Mouse (Mus musculus) cortical plate, adult 2 months (tissue): Measurements from ENCODE around the gene Cel. TPM values are rescaled to one million over a fixed set of nuclear protein-coding genes. Genes with fewer than 3 reads are reported as not detected.
"Not testable (repeated sequence)": the region's sequence is repeated elsewhere in the genome, so short reads cannot be mapped to it uniquely, and the experiment has no call there.

ENCODE experiments used
- H3K27ac ChIP-seq: fragments of 200-500 bp; 2 replicates; pipeline ENCODE4 v1.5.1; 2012; ENCODE audit warnings: low read length, control low read depth, inconsistent platforms; ENCODE audit not compliant: insufficient read depth
- H3K4me1 ChIP-seq: fragments of 200-500 bp; 2 replicates; pipeline ENCODE4 v1.6.1; 2011; ENCODE audit warnings: low read length; ENCODE audit not compliant: control insufficient read depth, insufficient read depth
- H3K4me3 ChIP-seq: fragments of 200-500 bp; 2 replicates; pipeline ENCODE4 v1.5.1; 2011; ENCODE audit warnings: mild to moderate bottlenecking, low read length, control low read depth; ENCODE audit not compliant: insufficient read depth
- CTCF ChIP-seq: fragments of 200-500 bp; IDR thresholded peaks from 2 replicates; pipeline ENCODE4 v1.5.1; 2011; ENCODE audit warnings: mild to moderate bottlenecking, control low read depth, low read length; ENCODE audit not compliant: insufficient read depth; ENCODE audit errors: extremely low read depth
- POLR2A ChIP-seq: fragments of 200-500 bp; IDR thresholded peaks from 2 replicates; pipeline ENCODE4 v1.6.1; 2011; ENCODE audit warnings: mild to moderate bottlenecking, low read length, control low read depth; ENCODE audit not compliant: insufficient read depth; ENCODE audit errors: extremely low read depth
- polyA plus RNA-seq: library from polyadenylated mRNA; depleted of rRNA; stranded (reverse); fragments of >200 nt; gene quantifications from 2 replicates; pipeline ENCODE4 v1.2.3, GENCODE M21; 2012

Gene Cel
- polyA plus RNA-seq, 1 experiment: 0.06 TPM

DNA sequence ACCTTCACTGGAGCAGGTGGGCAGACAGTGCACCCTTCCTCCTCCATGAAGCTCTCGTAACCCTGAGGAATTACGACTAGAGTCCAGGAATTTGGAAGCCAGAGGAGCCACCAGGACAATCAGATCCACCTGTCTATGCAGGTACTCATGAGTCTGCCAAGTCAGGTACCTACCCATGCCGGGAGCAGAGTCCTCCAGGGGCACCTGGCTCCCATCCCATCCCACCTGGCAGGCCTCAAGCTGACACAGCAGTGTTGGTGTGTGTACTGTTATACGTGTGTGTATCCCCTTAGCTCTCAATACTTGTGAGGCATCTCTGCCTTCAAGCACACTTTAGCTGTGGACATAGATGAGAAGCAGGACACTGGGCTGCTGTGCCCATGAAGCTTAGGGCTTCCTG lies 41.0 kb downstream of the Cel start:
- Histone ChIP-seq H3K4me3 (no peak overlapping the region), H3K4me1 (peaks cover 30% of the 10 kb centered on the region), H3K27ac (peak overlapping the region; percentile 96)
- no peak for TF ChIP-seq POLR2A
- no peak for TF ChIP-seq CTCF

DNA sequence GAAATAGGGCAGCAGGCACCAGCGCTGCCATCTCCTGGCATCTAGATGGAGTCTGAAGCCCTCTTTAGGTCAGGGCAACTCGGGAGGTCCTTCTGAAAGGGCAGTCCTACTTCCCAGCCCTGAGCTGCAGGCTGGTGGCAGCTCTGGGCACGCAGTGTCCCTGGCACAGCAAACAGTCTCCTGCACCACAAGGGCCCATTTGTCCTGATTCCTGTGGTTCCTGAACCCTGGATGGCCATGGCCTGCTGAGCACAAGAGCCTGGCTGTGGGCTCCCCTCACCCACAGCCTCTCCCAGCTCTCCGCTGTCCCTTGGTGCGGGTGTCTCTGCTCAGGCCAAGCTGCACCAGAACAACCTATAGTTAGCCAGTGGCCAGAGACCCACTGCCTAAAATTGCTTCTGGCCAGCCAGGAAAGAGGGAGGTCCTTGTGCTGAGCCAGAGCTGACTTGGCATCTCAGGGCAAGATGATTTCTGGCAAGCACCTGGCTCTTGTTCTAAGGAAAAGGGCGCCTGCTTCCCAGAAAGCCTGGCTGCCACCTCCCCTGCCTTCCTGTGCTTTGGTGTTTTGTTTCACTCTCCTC lies 41.5 kb downstream of the Cel start:
- TF ChIP-seq CTCF (no peak), POLR2A (no peak)
- Histone ChIP-seq H3K27ac (peak overlapping the region; percentile 96), H3K4me3 (no peak overlapping the region), H3K4me1 (peaks cover 32% of the 10 kb centered on the region)

DNA sequence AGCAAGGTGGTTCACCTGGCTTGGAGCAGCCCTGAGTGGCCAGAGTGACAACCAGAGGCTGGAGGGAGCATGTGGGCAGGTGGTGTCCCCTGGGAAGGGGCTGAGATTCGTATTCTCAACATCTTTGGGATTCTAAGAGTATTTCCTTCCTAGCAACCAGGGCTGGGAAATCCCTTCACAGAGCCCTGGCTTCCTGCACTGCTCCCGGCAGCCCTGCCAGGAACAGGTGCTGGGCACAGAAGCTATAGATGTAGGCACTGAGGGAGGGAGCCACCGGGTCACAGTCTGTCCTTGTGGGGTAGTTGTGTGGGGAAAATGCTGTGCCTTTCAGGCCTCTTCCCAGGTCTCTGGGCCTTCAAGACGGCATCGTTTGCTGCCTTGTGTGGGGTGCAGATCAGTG lies 42.6 kb downstream of the Cel start:
- TF ChIP-seq POLR2A (no peak), CTCF (no peak)
- Histone ChIP-seq H3K4me1 (peaks cover 32% of the 10 kb centered on the region), H3K27ac (peak overlapping the region; percentile 77), H3K4me3 (no peak overlapping the region)

DNA sequence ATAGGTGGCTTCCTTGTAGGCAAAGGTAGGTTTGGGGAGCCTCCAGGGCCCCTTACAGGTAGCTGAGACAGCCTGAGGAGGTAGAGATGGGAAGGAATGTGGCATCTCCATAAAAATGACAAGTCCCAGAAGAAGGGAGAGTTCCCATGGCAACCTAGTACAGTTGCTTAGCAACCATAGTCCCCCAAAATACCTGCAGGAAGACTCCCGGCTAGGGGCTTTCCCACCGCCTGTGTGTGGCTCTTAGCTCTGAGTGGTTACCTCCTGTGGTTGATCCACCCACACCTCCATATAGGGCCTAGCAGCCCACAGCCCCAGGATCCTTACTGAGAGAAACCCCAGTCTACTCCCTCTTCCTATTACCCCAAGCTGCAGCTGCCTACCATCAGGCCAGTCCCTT lies 45.0 kb downstream of the Cel start:
- Histone ChIP-seq H3K4me3 (no peak overlapping the region), H3K27ac (peak overlapping the region; percentile 49), H3K4me1 (peaks cover 27% of the 10 kb centered on the region)
- TF ChIP-seq CTCF: no peak
- TF ChIP-seq POLR2A: no peak

DNA sequence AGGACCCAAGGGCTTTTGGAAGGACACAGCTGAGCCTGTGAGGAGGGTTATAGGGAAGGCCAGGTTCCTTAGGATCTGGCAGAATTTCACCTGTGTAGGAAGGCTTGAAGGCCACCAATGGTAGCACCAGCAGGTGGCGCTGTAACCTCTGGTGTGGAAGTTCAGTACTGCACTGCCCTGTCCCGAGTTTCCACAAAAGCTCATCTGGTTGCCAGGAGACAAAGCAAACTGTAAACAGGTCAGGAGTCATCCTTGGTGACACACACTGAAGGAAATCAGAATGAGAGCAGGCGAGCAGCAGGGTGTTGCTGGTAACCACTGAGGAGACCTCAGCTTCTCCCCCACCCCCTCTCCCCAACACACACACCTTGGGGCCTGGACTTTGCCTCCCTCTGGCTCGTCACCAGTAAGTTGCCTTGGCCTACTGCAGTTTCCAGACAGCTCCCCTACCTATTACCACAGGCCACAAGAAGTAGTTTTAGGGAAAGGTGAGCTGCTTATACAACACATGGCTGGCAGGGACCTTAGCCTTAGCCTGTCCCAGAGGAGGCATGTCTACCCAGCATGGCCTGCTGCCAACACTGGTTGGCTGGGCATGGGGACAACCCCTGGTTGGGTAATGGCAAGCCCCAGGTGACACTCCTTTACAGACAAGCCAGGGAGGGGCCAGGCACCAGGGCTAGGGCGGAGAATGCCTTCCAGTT lies 45.8 kb downstream of the Cel start:
- no peak overlapping the region for H3K4me3 ChIP-seq
- H3K27ac ChIP-seq: peak overlapping the region; percentile 49
- TF ChIP-seq POLR2A: no peak
- TF ChIP-seq CTCF: peak; percentile 74
- peaks cover 27% of the 10 kb centered on the region for H3K4me1 ChIP-seq

DNA sequence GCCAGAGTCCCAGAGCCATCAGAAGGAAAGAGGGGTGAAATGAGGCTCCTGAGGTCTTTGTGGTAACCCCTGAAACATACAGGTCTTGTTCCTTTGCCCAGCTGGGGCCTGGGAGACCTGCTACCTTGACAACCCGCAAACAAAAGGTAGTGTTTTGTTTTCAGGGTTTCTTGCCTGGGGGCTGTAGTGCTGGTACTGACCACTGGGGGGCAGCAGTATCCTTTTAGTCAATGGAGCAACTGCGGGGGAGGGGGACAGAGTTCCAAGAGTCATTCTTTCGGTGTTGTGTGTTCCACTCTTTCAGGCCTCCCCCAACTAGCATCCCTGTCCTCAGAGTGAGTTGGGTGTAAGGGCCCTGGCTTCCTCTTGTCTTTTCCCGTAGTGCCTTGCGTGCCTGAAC lies 48.7 kb downstream of the Cel start:
- H3K4me1 ChIP-seq: peaks cover 18% of the 10 kb centered on the region
- H3K4me3 ChIP-seq: peak overlapping the region; percentile 69
- TF ChIP-seq CTCF (peak; percentile 89), POLR2A (no peak)
- no peak overlapping the region for H3K27ac ChIP-seq

DNA sequence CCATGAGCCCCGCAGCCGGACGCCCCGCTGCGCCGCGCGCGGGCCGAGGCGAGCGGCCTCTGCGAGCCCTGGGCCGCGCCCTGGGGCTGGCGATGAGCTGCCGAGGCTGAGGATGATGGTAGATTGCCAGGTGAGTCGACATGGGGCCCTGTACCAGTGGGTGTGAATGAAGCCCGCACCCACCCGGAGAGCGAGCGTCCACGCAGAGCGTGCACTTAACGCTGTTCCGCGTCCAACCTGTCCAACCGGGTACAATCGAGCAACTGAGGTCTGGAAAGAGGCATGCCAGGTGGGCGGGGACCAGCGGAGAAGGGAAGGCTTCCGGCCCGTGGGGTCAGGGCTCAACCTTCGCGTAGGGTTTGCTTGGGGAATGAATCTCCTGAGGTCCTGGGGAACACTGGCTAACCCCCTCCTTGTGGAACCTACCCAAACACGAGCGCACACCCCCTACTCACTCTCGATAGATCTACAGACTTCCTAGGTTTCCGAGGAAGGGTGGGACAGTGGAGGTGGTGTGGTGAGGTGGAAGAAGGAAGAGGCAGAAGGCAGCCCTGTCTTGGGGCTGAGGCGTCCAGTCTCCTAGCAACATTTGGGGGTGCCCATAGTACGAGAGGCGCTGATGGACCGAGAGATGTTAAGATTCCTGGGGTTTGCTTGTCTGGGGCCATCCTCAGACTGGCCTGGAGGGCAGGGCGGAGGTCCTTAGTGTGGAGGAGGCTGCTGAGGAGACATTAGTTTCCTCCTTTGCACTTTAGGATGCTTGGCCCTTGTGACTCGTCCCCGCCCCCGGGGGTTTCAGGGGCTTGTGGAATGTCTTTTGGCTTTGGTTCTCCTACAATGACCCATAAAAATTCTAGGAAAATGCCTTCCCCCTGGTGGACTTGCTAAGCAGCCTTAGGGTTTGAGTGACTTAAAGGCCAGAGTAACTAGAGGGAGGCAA lies 49.5 kb downstream of the Cel start:
- peak overlapping the region; percentile 69 for H3K4me3 ChIP-seq
- H3K4me1 ChIP-seq: peaks cover 15% of the 10 kb centered on the region
- peak overlapping the region; percentile 54; the same call in 1 of the 2 replicates for H3K27ac ChIP-seq
- TF ChIP-seq CTCF (no peak), POLR2A (no peak)

DNA sequence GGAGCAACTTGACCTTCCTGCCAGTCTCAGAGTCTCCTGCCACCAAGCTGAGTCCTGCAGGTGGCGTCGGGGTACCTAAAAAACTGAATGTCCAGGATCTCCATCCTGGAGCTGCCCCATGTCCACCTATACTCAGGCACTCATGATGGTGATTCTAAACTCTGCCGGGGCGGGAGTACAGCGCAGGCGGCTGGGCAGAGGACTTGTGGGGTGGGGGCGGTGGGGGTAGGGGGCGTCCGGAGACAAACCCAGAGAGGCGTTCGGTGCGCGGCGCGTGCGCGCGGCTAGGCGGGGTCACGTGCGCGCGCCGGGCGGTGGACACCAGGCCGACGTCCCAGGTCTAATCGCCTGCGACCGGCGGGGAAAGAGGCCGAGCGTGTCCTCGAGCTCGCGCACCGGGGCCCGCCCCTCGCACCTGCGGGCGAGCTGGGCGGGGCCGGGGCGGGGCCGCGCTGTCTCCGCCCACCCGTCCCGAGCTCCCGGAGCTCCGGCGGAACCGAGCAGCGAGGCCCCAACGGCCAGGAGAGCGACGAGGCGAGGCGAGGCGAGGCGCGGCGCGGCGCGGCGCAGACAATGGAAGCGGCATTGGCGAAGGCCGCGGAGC lies 50.3 kb downstream of the Cel start, which contains the start of gene Ralgds:
Gene Ralgds (plus strand): TSS at position 328 of the 604 bp plus-strand sequence.
- H3K27ac ChIP-seq: peak within 1 kb of the TSS; percentile 54; the same call in 1 of the 2 replicates
- H3K4me1 ChIP-seq: peaks cover 13% of the 10 kb centered on the region
- TF ChIP-seq CTCF (peak; percentile 16; the same call in 1 of the 2 replicates), POLR2A (no peak)
- peak within 1 kb of the TSS; percentile 69 for H3K4me3 ChIP-seq

DNA sequence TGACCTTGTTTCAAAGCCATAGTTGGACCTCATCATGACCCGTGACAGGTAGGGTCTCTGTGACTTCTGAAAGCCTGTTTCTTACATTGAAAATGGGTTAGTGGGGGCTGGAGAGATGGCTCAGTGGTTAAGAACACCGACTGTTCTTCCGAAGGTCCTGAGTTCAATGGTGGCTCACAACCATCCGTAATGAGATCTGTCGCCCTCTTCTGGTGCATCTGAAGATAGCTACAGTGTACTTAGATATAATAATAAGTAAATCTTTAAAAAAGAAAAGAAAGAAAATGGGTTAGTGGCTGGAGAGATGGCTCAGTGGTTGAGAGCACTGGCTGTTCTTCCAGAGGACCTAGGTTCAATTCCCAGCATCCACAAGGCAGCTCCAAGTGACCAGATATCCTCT lies 51.6 kb downstream of the Cel start:
- H3K4me1 ChIP-seq, H3K4me3 ChIP-seq, H3K27ac ChIP-seq: not testable (repeated sequence)
